Mouse (Mus musculus): ENCODE results near the gene 4930432K21Rik. TPM values are rescaled to one million over a fixed set of nuclear protein-coding genes. Genes with fewer than 3 reads are reported as not detected.

The 4930432K21Rik gene
- polyA plus RNA-seq, 1 experiment, result 0.24 TPM

- no peak overlapping the region for H3K4me2 ChIP-seq (ENCODE audit: low read depth)
- H3K79me2 ChIP-seq (ENCODE audit: control insufficient read depth, insufficient read depth), result no peaks in the 10 kb centered on the region
- H3ac ChIP-seq (ENCODE audit: control insufficient read depth, insufficient read length), result no peak overlapping the region
- no peaks in the 10 kb centered on the region for H3K27me3 ChIP-seq (ENCODE audit: control insufficient read depth, insufficient read depth, insufficient read length)
- TF ChIP-seq TCF12 (IDR thresholded peaks at IDR 0.05; ENCODE audit: insufficient read depth, poor library complexity, severe bottlenecking) (no peak), MAX (IDR thresholded peaks at IDR 0.05; ENCODE audit: low read depth) (no peak), MYOG (IDR thresholded peaks at IDR 0.05; ENCODE audit: control insufficient read depth in 1 of 3, insufficient read depth in 1 of 3, insufficient read length in 2 of 3, low read depth in 2 of 3) (no peak), MYOD1 (IDR thresholded peaks at IDR 0.05; ENCODE audit: control insufficient read depth in 1 of 3, insufficient read length in 2 of 3, low read depth in 2 of 3) (no peak), TCF3 (IDR thresholded peaks at IDR 0.05; ENCODE audit: insufficient read length, low read depth) (no peak), POLR2A (IDR thresholded peaks at IDR 0.05; ENCODE audit: insufficient read length, low read depth) (no peak), POLR2AphosphoS2 (IDR thresholded peaks at IDR 0.05; ENCODE audit: insufficient read length, low read depth) (no peak), REST (IDR thresholded peaks at IDR 0.05; ENCODE audit: insufficient read depth, insufficient read length) (no peak), CEBPB (IDR thresholded peaks at IDR 0.05; ENCODE audit: insufficient read depth, poor library complexity, severe bottlenecking) (no peak), E2F4 (IDR thresholded peaks at IDR 0.05; ENCODE audit: insufficient read depth) (no peak)
- H3K36me3 ChIP-seq (ENCODE audit: control insufficient read depth, insufficient read depth), result no peaks in the 10 kb centered on the region
- no peak overlapping the region for H3K4me3 ChIP-seq
These were observed 19.9 kb downstream of the 4930432K21Rik start for GRCm38 (mm10) chr8:84167696-84168095.

GRCm38 (mm10) chr8:84170096-84170495 lies 22.3 kb downstream of the 4930432K21Rik start:
- no peak overlapping the region for H3K4me3 ChIP-seq
- H3K27me3 ChIP-seq (ENCODE audit: control insufficient read depth, insufficient read depth, insufficient read length), result no peaks in the 10 kb centered on the region
- TF ChIP-seq MYOG (IDR thresholded peaks at IDR 0.05; ENCODE audit: control insufficient read depth in 1 of 3, insufficient read depth in 1 of 3, insufficient read length in 2 of 3, low read depth in 2 of 3), result no peak
- no peak for TF ChIP-seq CEBPB (IDR thresholded peaks at IDR 0.05; ENCODE audit: insufficient read depth, poor library complexity, severe bottlenecking)
- TF ChIP-seq SRF (IDR thresholded peaks at IDR 0.05; ENCODE audit: control insufficient read depth, insufficient read length, low read depth), result no peak
- no peak for TF ChIP-seq POLR2AphosphoS2 (IDR thresholded peaks at IDR 0.05; ENCODE audit: insufficient read length, low read depth)
- no peak for TF ChIP-seq MAX (IDR thresholded peaks at IDR 0.05; ENCODE audit: low read depth)
- no peak for TF ChIP-seq TCF3 (IDR thresholded peaks at IDR 0.05; ENCODE audit: insufficient read length, low read depth)
- no peak for TF ChIP-seq E2F4 (IDR thresholded peaks at IDR 0.05; ENCODE audit: insufficient read depth)
- TF ChIP-seq TCF12 (IDR thresholded peaks at IDR 0.05; ENCODE audit: insufficient read depth, poor library complexity, severe bottlenecking), result no peak
- TF ChIP-seq MYOD1 (IDR thresholded peaks at IDR 0.05; ENCODE audit: control insufficient read depth in 1 of 3, insufficient read length in 2 of 3, low read depth in 2 of 3), result no peak
- no peak for TF ChIP-seq REST (IDR thresholded peaks at IDR 0.05; ENCODE audit: insufficient read depth, insufficient read length)
- no peak for TF ChIP-seq USF1 (IDR thresholded peaks at IDR 0.05; ENCODE audit: low read depth)
- TF ChIP-seq POLR2A (IDR thresholded peaks at IDR 0.05; ENCODE audit: insufficient read length, low read depth), result no peak
- no peak overlapping the region for H3K4me2 ChIP-seq (ENCODE audit: low read depth)
- H3K36me3 ChIP-seq (ENCODE audit: control insufficient read depth, insufficient read depth), result no peaks in the 10 kb centered on the region
- H3ac ChIP-seq (ENCODE audit: control insufficient read depth, insufficient read length), result no peak overlapping the region
- H3K79me2 ChIP-seq (ENCODE audit: control insufficient read depth, insufficient read depth), result no peaks in the 10 kb centered on the region

DNA sequence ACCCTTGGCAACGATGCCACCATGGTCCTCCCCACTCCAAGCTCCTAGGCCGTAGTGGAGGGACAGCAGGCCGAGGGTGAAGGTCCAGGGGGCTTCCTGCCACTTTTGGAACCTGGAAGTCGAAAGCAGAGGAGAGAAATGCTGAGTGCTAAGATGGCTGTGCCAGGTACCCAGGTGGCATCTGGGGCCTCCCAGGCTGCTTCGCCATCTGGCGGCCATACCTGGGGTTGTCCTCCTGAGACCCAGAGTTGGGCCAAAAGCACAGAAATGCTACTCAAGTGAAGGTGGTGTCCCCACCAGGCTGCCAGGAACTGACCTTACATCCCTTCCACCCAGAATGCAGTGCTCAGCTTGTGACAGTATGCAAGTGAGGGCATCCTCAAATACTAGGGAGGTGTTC lies 26.0 kb downstream of the 4930432K21Rik start:
- H3K27me3 ChIP-seq (ENCODE audit: control insufficient read depth, insufficient read depth, insufficient read length), result no peaks in the 10 kb centered on the region
- no peak overlapping the region for H3K4me3 ChIP-seq
- TF ChIP-seq TCF3 (IDR thresholded peaks at IDR 0.05; ENCODE audit: insufficient read length, low read depth) (no peak), TCF12 (IDR thresholded peaks at IDR 0.05; ENCODE audit: insufficient read depth, poor library complexity, severe bottlenecking) (no peak), MAX (IDR thresholded peaks at IDR 0.05; ENCODE audit: low read depth) (no peak), MYOD1 (IDR thresholded peaks at IDR 0.05; ENCODE audit: control insufficient read depth in 1 of 3, insufficient read length in 2 of 3, low read depth in 2 of 3) (no peak), MYOG (IDR thresholded peaks at IDR 0.05; ENCODE audit: control insufficient read depth in 1 of 3, insufficient read depth in 1 of 3, insufficient read length in 2 of 3, low read depth in 2 of 3) (no peak)
- H3ac ChIP-seq (ENCODE audit: control insufficient read depth, insufficient read length), result no peak overlapping the region
- H3K79me2 ChIP-seq (ENCODE audit: control insufficient read depth, insufficient read depth), result no peaks in the 10 kb centered on the region
- H3K36me3 ChIP-seq (ENCODE audit: control insufficient read depth, insufficient read depth), result no peaks in the 10 kb centered on the region
- H3K4me2 ChIP-seq (ENCODE audit: low read depth), result no peak overlapping the region

DNA sequence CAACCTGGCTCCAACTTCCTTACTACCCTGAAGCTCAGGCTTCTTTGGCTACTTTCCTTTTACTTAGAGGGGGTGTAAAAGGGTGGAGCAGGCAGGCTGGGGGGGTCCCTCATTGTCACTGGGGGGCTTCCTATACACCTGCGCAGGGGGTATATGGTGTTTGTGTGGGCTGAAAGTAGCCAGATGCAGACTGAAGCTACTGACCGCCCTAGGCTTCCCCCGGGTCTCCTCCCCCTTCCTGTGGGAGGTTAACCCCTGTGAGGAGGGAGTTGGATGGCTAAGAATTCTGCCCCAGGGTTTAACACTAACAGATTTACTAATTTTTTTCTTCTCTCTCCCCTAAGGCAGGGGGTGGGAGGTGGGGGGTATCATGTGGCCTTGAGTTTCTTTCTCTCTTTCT lies 28.7 kb downstream of the 4930432K21Rik start:
- no peaks in the 10 kb centered on the region for H3K79me2 ChIP-seq (ENCODE audit: control insufficient read depth, insufficient read depth)
- H3K36me3 ChIP-seq (ENCODE audit: control insufficient read depth, insufficient read depth), result no peaks in the 10 kb centered on the region
- H3K27me3 ChIP-seq (ENCODE audit: control insufficient read depth, insufficient read depth, insufficient read length), result no peaks in the 10 kb centered on the region
- H3ac ChIP-seq (ENCODE audit: control insufficient read depth, insufficient read length), result no peak overlapping the region
- no peak overlapping the region for H3K4me3 ChIP-seq
- no peak overlapping the region for H3K4me2 ChIP-seq (ENCODE audit: low read depth)
- TF ChIP-seq USF1 (IDR thresholded peaks at IDR 0.05; ENCODE audit: low read depth), result no peak
- no peak for TF ChIP-seq REST (IDR thresholded peaks at IDR 0.05; ENCODE audit: insufficient read depth, insufficient read length)
- TF ChIP-seq POLR2A (IDR thresholded peaks at IDR 0.05; ENCODE audit: insufficient read length, low read depth), result no peak
- no peak for TF ChIP-seq TCF3 (IDR thresholded peaks at IDR 0.05; ENCODE audit: insufficient read length, low read depth)
- no peak for TF ChIP-seq MYOD1 (IDR thresholded peaks at IDR 0.05; ENCODE audit: control insufficient read depth in 1 of 3, insufficient read length in 2 of 3, low read depth in 2 of 3)
- TF ChIP-seq E2F4 (IDR thresholded peaks at IDR 0.05; ENCODE audit: insufficient read depth), result no peak
- no peak for TF ChIP-seq MYOG (IDR thresholded peaks at IDR 0.05; ENCODE audit: control insufficient read depth in 1 of 3, insufficient read depth in 1 of 3, insufficient read length in 2 of 3, low read depth in 2 of 3)

DNA sequence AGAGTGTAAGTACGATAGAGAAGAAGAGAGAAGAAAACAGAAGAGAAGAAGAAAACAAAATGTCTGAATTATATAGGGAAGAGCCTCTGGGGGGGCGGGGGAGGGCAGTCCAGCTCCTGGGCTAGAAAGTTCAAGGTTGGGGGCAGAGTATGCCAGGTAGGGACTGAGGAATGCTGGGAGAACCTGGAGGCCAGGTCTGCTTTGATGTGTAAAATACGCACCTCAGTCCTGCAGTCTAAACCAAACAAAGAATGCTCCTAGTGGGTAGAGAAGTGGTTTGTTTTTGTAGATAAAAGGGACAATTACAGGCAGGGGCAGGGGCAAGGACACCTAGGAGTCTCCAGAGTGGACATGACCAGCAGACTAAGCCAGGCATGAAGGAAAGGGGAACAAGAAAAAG lies 29.6 kb downstream of the 4930432K21Rik start:
- Histone ChIP-seq H3K4me3 (no peak overlapping the region), H3K36me3 (ENCODE audit: control insufficient read depth, insufficient read depth) (no peaks in the 10 kb centered on the region), H3K79me2 (ENCODE audit: control insufficient read depth, insufficient read depth) (no peaks in the 10 kb centered on the region), H3K4me2 (ENCODE audit: low read depth) (no peak overlapping the region), H3K27me3 (ENCODE audit: control insufficient read depth, insufficient read depth, insufficient read length) (no peaks in the 10 kb centered on the region), H3ac (ENCODE audit: control insufficient read depth, insufficient read length) (no peak overlapping the region)
- TF ChIP-seq MYOG (IDR thresholded peaks at IDR 0.05; ENCODE audit: control insufficient read depth in 1 of 3, insufficient read depth in 1 of 3, insufficient read length in 2 of 3, low read depth in 2 of 3), result no peak
- no peak for TF ChIP-seq USF1 (IDR thresholded peaks at IDR 0.05; ENCODE audit: low read depth)
- TF ChIP-seq MYOD1 (IDR thresholded peaks at IDR 0.05; ENCODE audit: control insufficient read depth in 1 of 3, insufficient read length in 2 of 3, low read depth in 2 of 3), result no peak
- TF ChIP-seq TCF12 (IDR thresholded peaks at IDR 0.05; ENCODE audit: insufficient read depth, poor library complexity, severe bottlenecking), result no peak
- no peak for TF ChIP-seq REST (IDR thresholded peaks at IDR 0.05; ENCODE audit: insufficient read depth, insufficient read length)
- TF ChIP-seq SRF (IDR thresholded peaks at IDR 0.05; ENCODE audit: control insufficient read depth, insufficient read length, low read depth), result no peak
- TF ChIP-seq TCF3 (IDR thresholded peaks at IDR 0.05; ENCODE audit: insufficient read length, low read depth), result no peak
